Mouse (Mus musculus): ENCODE measurements around the gene Adgrv1. TPM values are rescaled to one million over a fixed set of nuclear protein-coding genes. Genes with fewer than 3 reads are reported as not detected.

Gene Adgrv1
- polyA plus RNA-seq, 1 experiment from 2014 or later, result 14.7 TPM

- no peaks in the 10 kb centered on the region for H3K27me3 ChIP-seq (replicated peaks; ENCODE audit: control insufficient read depth, insufficient read depth, low read length)
- no peaks in the 10 kb centered on the region for H3K9me3 ChIP-seq (replicated peaks; ENCODE audit: control insufficient read depth, low read length)
- peak; percentile 23 for DNase-seq (ENCODE audit: low spot score)
Observed at GRCm38 (mm10) chr13:81159808-81160207, 473.1 kb downstream of the Adgrv1 start.

GRCm38 (mm10) chr13:81155322-81155721 is 477.6 kb downstream of the Adgrv1 start:
- no peaks in the 10 kb centered on the region for H3K36me3 ChIP-seq (ENCODE audit: control insufficient read depth, insufficient read depth, low read length)
- no peak overlapping the region for H3K4me3 ChIP-seq (ENCODE audit: low read depth, low read length)
- ATAC-seq (peak; percentile 63; the same call in 1 of the 2 replicates), DNase-seq (ENCODE audit: low spot score) (peak; percentile 63)
- no peak overlapping the region for H3K9ac ChIP-seq (ENCODE audit: low read length)
- no peak overlapping the region for H3K27ac ChIP-seq (ENCODE audit: low read depth, low read length)
- no peaks in the 10 kb centered on the region for H3K27me3 ChIP-seq (replicated peaks; ENCODE audit: control insufficient read depth, insufficient read depth, low read length)
- H3K4me2 ChIP-seq (ENCODE audit: low read length), result no peak overlapping the region
- H3K9me3 ChIP-seq (replicated peaks; ENCODE audit: control insufficient read depth, low read length), result no peaks in the 10 kb centered on the region
- no peaks in the 10 kb centered on the region for H3K4me1 ChIP-seq (ENCODE audit: control insufficient read depth, insufficient read depth, low read length)

More at GRCm38 (mm10) chr13:81159808-81160207, 473.1 kb downstream of the Adgrv1 start:
- no peak overlapping the region for H3K9ac ChIP-seq (ENCODE audit: low read length)
- peak; percentile 48; the same call in 1 of the 2 replicates for ATAC-seq
- H3K36me3 ChIP-seq (ENCODE audit: control insufficient read depth, insufficient read depth, low read length), result no peaks in the 10 kb centered on the region
- no peak overlapping the region for H3K4me3 ChIP-seq (ENCODE audit: low read depth, low read length)
- WGBS, result 62% methylated on average over 2 of the region's 2 CpGs
- H3K4me2 ChIP-seq (ENCODE audit: low read length), result no peak overlapping the region
- H3K27ac ChIP-seq (ENCODE audit: low read depth, low read length), result no peak overlapping the region
- H3K4me1 ChIP-seq (ENCODE audit: control insufficient read depth, insufficient read depth, low read length), result no peaks in the 10 kb centered on the region

DNA sequence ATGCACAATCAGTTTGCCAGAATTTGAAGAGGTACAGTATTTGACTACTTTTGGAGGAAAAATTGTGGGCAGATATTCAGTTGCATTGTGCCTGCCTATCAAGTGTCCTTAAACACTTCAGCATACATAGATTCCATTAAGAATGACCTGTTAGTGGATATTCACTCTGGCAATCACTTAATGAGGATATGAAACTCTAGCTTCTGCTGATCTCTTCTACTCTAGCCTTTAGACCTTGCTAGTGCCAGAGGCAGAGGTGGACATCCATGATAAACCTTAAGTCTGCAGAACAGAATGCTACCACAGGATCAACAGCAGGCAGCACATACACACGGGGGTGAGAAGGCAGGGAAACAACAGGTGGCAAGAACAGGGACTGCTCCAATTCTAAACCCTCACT is 488.5 kb downstream of the Adgrv1 start:
- 69% methylated on average over 1 of the region's 1 CpGs for WGBS
- H3K27ac ChIP-seq (ENCODE audit: low read depth, low read length), result no peak overlapping the region
- no peak overlapping the region for H3K4me2 ChIP-seq (ENCODE audit: low read length)
- no peaks in the 10 kb centered on the region for H3K9me3 ChIP-seq (replicated peaks; ENCODE audit: control insufficient read depth, low read length)
- ATAC-seq, result no peak
- no peak for DNase-seq (ENCODE audit: low spot score)
- H3K27me3 ChIP-seq (replicated peaks; ENCODE audit: control insufficient read depth, insufficient read depth, low read length), result no peaks in the 10 kb centered on the region
- no peak overlapping the region for H3K9ac ChIP-seq (ENCODE audit: low read length)
- H3K36me3 ChIP-seq (ENCODE audit: control insufficient read depth, insufficient read depth, low read length), result no peaks in the 10 kb centered on the region
- H3K4me1 ChIP-seq (ENCODE audit: control insufficient read depth, insufficient read depth, low read length), result no peaks in the 10 kb centered on the region
- H3K4me3 ChIP-seq (ENCODE audit: low read depth, low read length), result no peak overlapping the region

DNA sequence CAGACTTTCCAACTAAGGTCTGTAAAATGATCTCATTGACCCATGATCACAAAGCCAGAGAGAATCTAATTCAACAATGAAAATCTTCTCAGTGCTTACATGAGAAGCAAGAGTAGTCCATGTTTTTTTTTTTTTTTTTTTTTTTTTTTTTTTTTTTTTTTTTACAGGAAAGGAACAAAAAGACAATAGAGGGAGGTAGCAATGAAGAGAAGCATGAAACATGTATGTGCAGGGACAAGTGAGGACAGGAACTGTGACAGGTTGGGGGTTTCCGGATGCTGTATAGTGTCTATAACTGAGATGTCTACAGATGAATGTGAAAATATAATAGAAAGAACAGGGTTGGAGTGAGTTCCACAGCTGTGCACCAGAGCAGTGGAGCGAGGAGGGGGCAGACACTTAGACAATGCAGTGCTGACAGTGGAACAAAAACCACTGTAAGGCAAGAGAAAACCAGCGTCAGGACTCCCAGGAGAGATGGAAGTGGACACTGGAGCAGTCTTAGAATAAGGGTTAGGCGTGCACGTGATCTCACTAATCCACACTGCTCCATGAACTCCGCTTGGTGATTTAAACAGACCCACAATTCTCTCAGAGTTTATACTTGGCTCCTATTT is 490.6 kb downstream of the Adgrv1 start:
- no peak overlapping the region for H3K27ac ChIP-seq (ENCODE audit: low read depth, low read length)
- H3K27me3 ChIP-seq (replicated peaks; ENCODE audit: control insufficient read depth, insufficient read depth, low read length), result no peaks in the 10 kb centered on the region
- no peak for ATAC-seq
- H3K4me1 ChIP-seq (ENCODE audit: control insufficient read depth, insufficient read depth, low read length), result no peaks in the 10 kb centered on the region
- no peak overlapping the region for H3K4me2 ChIP-seq (ENCODE audit: low read length)
- no peaks in the 10 kb centered on the region for H3K36me3 ChIP-seq (ENCODE audit: control insufficient read depth, insufficient read depth, low read length)
- H3K4me3 ChIP-seq (ENCODE audit: low read depth, low read length), result no peak overlapping the region
- no peak for DNase-seq (ENCODE audit: low spot score)
- H3K9me3 ChIP-seq (replicated peaks; ENCODE audit: control insufficient read depth, low read length), result no peaks in the 10 kb centered on the region
- H3K9ac ChIP-seq (ENCODE audit: low read length), result no peak overlapping the region
- 54% methylated on average over 6 of the region's 6 CpGs for WGBS

DNA sequence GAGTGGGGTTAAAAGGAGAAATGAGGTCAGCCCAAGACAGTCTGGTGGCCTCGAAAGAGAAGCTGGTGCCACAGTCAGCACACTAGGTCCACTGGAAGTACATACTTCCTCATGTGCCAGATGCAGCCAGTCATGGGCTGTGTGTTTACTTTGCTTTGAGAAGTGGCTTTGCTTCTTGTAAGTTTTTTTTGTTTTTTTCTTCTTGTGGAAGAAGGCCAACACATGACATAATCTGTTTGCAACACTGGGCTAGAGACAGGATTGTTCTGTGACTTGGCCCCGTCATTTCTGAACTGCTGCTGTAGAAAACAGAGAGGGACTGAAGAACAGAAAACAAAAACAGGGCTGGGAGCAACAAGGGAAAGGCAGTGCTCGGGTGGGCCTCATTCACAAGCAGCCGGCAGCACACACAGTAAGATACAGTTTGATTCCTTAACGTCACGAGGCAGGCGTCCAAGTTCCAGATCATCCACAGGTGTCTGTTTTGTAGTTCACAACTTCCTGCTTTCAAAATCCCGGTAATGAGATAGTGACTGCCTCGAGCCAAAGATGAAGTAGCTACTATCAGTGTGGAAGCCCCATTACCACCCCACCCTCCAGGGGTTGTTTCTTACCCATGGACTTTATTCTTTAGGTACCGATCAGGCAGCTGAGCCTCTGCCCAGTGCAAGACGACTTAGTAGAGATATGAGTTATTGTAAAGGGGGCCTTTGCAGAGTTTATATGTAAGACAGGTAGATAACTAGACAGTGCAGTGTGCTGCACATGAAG is 496.1 kb downstream of the Adgrv1 start:
- 34% methylated on average over 11 of the region's 11 CpGs for WGBS
- DNase-seq (ENCODE audit: low spot score) (peak; percentile 79), ATAC-seq (peak; percentile 64)
- Histone ChIP-seq H3K27ac (ENCODE audit: low read depth, low read length) (no peak overlapping the region), H3K4me3 (ENCODE audit: low read depth, low read length) (no peak overlapping the region), H3K27me3 (replicated peaks; ENCODE audit: control insufficient read depth, insufficient read depth, low read length) (no peaks in the 10 kb centered on the region), H3K9ac (ENCODE audit: low read length) (no peak overlapping the region), H3K36me3 (ENCODE audit: control insufficient read depth, insufficient read depth, low read length) (no peaks in the 10 kb centered on the region), H3K4me1 (ENCODE audit: control insufficient read depth, insufficient read depth, low read length) (no peaks in the 10 kb centered on the region; the same call in 1 of the 2 replicates), H3K4me2 (ENCODE audit: low read length) (no peak overlapping the region), H3K9me3 (replicated peaks; ENCODE audit: control insufficient read depth, low read length) (no peaks in the 10 kb centered on the region)

- no peak overlapping the region for H3K4me2 ChIP-seq (ENCODE audit: low read length)
- no peaks in the 10 kb centered on the region for H3K27me3 ChIP-seq (replicated peaks; ENCODE audit: control insufficient read depth, insufficient read depth, low read length)
- ATAC-seq (peak; percentile 30; the same call in 1 of the 2 replicates), DNase-seq (ENCODE audit: low spot score) (peak; percentile 33)
- H3K4me1 ChIP-seq (ENCODE audit: control insufficient read depth, insufficient read depth, low read length), result no peaks in the 10 kb centered on the region; the same call in 1 of the 2 replicates
- no peak overlapping the region for H3K27ac ChIP-seq (ENCODE audit: low read depth, low read length)
- no peak overlapping the region for H3K9ac ChIP-seq (ENCODE audit: low read length)
- 48% methylated on average over 10 of the region's 10 CpGs for WGBS
- H3K9me3 ChIP-seq (replicated peaks; ENCODE audit: control insufficient read depth, low read length), result no peaks in the 10 kb centered on the region
- no peak overlapping the region for H3K4me3 ChIP-seq (ENCODE audit: low read depth, low read length)
- H3K36me3 ChIP-seq (ENCODE audit: control insufficient read depth, insufficient read depth, low read length), result no peaks in the 10 kb centered on the region
Observed at GRCm38 (mm10) chr13:81135953-81136352, 497.0 kb downstream of the Adgrv1 start.

DNA sequence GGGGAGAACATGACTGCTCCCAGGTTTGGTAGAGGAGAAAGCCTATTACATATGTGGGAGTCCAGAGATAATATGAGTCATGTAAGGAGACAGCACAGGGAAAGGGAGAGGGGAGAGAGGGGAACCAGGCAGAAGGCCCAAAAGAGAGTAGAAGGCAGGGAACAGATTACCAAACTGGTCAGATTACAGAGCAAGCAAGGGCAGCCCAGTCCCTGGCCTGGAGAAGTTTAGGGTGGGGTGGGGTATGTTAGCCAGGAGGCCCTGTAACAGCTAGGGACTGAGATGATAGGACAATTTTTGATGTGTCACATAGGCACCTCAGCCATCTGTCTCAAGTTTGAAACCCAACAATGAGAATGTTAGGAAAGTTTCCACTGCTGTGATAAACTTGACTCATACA is 498.5 kb downstream of the Adgrv1 start:
- no peak for DNase-seq (ENCODE audit: low spot score)
- ATAC-seq, result no peak
- no peaks in the 10 kb centered on the region for H3K27me3 ChIP-seq (replicated peaks; ENCODE audit: control insufficient read depth, insufficient read depth, low read length)
- H3K4me2 ChIP-seq (ENCODE audit: low read length), result no peak overlapping the region
- H3K27ac ChIP-seq (ENCODE audit: low read depth, low read length), result no peak overlapping the region
- H3K9me3 ChIP-seq (replicated peaks; ENCODE audit: control insufficient read depth, low read length), result no peaks in the 10 kb centered on the region
- no peak overlapping the region for H3K4me3 ChIP-seq (ENCODE audit: low read depth, low read length)
- no peak overlapping the region for H3K9ac ChIP-seq (ENCODE audit: low read length)
- no peaks in the 10 kb centered on the region; the same call in 1 of the 2 replicates for H3K4me1 ChIP-seq (ENCODE audit: control insufficient read depth, insufficient read depth, low read length)
- H3K36me3 ChIP-seq (ENCODE audit: control insufficient read depth, insufficient read depth, low read length), result no peaks in the 10 kb centered on the region

DNA sequence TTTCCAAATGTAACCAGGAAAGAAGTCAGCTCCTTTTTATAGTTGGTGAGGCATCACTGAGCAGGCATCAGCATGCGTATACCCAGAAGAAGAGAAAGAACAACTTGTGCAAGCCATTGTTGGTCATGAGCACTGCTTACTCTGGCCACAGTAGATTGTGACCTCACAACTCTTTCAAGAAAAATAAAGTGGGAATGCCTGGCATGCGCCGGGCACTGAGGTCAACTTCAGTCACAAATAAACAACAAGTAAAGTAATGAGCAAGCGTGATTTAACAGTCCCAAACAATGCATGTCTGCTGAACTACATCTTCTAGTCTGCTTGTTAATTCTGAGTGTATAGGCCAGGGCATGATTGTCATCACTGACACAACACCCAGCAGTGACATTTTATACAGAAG is 499.6 kb downstream of the Adgrv1 start:
- H3K9me3 ChIP-seq (replicated peaks; ENCODE audit: control insufficient read depth, low read length), result no peaks in the 10 kb centered on the region
- WGBS, result 56% methylated on average over 4 of the region's 4 CpGs
- no peak for ATAC-seq

GRCm38 (mm10) chr13:81132691-81133090 is 500.3 kb downstream of the Adgrv1 start:
- DNase-seq (ENCODE audit: low spot score), result no peak
- Histone ChIP-seq H3K36me3 (ENCODE audit: control insufficient read depth, insufficient read depth, low read length) (no peaks in the 10 kb centered on the region), H3K4me1 (ENCODE audit: control insufficient read depth, insufficient read depth, low read length) (no peaks in the 10 kb centered on the region; the same call in 1 of the 2 replicates), H3K4me3 (ENCODE audit: low read depth, low read length) (no peak overlapping the region), H3K27me3 (replicated peaks; ENCODE audit: control insufficient read depth, insufficient read depth, low read length) (no peaks in the 10 kb centered on the region), H3K9ac (ENCODE audit: low read length) (no peak overlapping the region), H3K9me3 (replicated peaks; ENCODE audit: control insufficient read depth, low read length) (no peaks in the 10 kb centered on the region), H3K4me2 (ENCODE audit: low read length) (no peak overlapping the region), H3K27ac (ENCODE audit: low read depth, low read length) (no peak overlapping the region)
- 49% methylated on average over 5 of the region's 5 CpGs for WGBS
- no peak for ATAC-seq

More for the DNA sequence above, 499.6 kb downstream of the Adgrv1 start:
- Histone ChIP-seq H3K9ac (ENCODE audit: low read length) (no peak overlapping the region), H3K27ac (ENCODE audit: low read depth, low read length) (no peak overlapping the region), H3K4me1 (ENCODE audit: control insufficient read depth, insufficient read depth, low read length) (no peaks in the 10 kb centered on the region; the same call in 1 of the 2 replicates), H3K4me2 (ENCODE audit: low read length) (no peak overlapping the region), H3K27me3 (replicated peaks; ENCODE audit: control insufficient read depth, insufficient read depth, low read length) (no peaks in the 10 kb centered on the region), H3K36me3 (ENCODE audit: control insufficient read depth, insufficient read depth, low read length) (no peaks in the 10 kb centered on the region), H3K4me3 (ENCODE audit: low read depth, low read length) (no peak overlapping the region)
- DNase-seq (ENCODE audit: low spot score), result no peak

Measured in forebrain, embryonic 14.5 days (tissue).